Mouse (Mus musculus): Measurements from ENCODE around the gene Mettl8.

Gene Mettl8

DNA sequence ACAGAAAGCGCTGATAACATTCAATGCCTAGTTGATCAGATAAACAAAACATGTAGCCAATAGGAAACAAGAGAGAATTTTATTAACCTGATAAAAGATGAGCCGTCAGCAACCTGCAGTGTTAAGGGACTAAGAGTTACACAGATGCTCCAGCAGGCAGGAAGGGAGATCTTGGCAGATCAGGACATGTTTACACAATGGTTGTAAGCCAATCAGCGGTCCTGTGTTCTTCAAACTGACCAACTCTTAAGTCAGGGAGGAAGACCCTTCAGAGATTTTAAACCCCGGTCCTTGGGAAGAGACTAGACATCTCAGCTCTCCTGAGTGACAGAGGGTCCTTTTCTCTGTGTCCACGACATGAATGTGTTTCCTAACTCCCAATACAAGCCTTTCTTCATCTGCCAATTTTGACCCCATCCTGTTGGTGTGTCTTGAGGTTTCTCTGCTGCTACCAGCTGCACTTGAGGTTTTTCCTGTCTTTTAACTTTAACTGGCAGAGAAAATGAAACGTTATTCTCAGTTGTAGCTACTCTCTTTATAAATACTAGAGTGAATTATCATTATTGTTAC is 8.5 kb downstream of the Mettl8 start:
- ChIA-PET POLR2A (no interaction called here), CTCF (no interaction called here)

DNA sequence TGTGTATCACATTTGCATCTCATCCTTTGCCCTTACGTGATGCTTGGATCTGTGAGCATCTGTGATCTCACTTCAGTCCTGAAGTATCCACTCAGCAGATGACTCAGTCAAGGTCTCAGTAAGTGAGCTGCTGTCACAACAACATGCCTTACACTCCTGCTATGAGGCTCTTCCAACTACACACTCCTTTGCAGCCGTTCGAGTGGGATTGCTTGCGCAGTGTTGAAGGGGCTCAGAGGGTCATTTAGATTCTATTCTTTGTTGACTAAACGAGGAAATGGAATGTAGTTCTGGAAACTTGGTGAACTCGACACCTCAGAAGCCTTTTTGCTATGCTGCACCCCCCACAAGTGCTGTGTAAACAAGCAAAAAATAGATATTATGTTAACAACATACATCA is 9.2 kb downstream of the Mettl8 start:
- ChIA-PET CTCF (no interaction called here), POLR2A (interaction anchor here in 2 of 4 experiments (0.7 to 1.7 kb wide), 2 partner anchors 9 to 210 kb away, joined by 3 to 4 read pairs; partner anchors contain the start of genes Dcaf17 (in 1 of the 2) and Mettl8 (in 1 of the 2))

DNA sequence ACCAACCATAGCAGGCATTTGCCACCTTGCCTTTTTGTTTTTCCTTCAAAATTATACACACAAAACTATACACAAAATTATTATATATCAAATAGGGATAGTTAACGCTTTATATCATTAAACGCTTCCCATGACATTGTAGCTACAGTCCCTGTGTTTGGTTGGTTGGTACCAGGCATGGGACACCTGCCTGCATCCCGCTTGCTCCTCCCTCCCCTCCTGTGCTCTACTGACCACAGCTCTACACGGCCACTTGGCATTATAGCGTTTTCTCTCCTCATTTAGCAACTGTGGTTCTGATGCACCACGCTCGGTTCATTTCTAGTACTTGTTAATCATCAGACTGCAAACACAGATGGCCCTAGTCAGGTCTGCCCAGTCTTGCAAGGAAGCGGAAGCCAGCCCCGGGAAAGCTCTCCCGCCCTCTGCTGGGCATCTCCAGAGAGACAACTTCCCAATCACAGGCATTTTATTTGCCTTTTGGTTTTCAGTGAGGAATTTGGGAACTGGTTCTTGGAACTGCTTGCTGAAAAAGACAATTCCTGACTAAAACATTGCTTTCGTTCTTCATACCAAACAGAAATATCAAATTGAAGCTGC is 15.8 kb downstream of the Mettl8 start:
- ChIA-PET POLR2A (interaction anchor here in 3 of 4 experiments (0.7 to 1.6 kb wide), 5 partner anchors 9 to 710 kb away, joined by 3 to 8 read pairs (median 4); partner anchors contain the start of genes Dcaf17 (in 1 of the 3) and Mettl8 (in 1 of the 3)), CTCF (interaction anchor here (0.5 to 1.8 kb wide), 19 partner anchors 9 to 333 kb away, joined by 3 to 11 read pairs (median 3); partner anchors contain the start of gene Dcaf17 (in 1 of the 4))

DNA sequence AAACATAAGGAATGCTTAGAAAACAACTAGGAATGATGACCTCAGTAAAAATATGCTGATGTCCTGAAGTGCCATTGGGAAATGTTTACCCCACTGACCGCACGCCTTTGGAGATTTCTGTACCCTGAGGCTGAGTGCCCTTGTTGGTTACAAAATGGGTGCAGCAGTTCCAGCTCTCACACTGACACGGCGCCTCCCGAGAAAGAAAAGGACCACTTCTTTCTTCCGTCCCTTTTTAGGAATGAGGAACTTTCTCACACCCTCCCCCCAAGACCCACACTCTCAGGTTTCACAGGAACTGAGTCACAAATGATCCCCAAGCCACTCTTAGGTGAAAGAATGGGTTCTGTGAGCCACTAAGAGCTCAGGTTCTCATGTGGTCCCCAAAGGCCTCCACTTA is 17.9 kb downstream of the Mettl8 start:
- POLR2A ChIA-PET: interaction anchor here in 2 of 4 experiments (0.5 to 1.3 kb wide), 5 partner anchors 10 to 167 kb away, joined by 3 to 5 read pairs (median 3); no protein-coding TSS in a partner anchor
- CTCF ChIA-PET: interaction anchor here (0.5 to 1.5 kb wide), 6 partner anchors 11 to 334 kb away, joined by 3 to 5 read pairs (median 3); partner anchors contain the start of gene Dcaf17 (in 1 of the 4)

DNA sequence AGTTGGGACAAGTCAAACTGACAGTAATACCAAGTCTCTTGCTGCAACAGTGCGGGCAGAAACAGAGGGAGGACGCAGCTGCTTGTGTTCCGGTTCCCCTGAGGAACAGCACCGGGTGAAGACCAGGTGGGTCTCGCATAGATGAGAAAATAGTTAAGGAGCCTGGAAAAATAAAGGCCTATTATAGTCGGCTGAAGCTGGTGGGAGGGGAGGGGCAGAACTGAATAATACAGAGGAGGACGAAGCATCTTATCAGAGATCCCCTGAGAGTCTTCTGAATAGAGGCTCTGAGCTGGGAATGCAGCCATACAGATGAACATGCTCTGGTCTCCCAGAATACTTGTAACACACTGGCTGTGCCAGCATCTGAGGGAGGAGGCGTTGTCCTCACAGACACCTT is 21.4 kb downstream of the Mettl8 start:
- ChIA-PET POLR2A (interaction anchor here in 2 of 4 experiments (0.6 to 3.0 kb wide), 4 partner anchors 11 to 16 kb away, joined by 3 to 16 read pairs (median 3); no protein-coding TSS in a partner anchor), CTCF (interaction anchor here in 2 of 4 experiments (0.7 to 2.7 kb wide), 2 partner anchors 15 to 876 kb away, joined by 3 to 9 read pairs; no protein-coding TSS in a partner anchor)

DNA sequence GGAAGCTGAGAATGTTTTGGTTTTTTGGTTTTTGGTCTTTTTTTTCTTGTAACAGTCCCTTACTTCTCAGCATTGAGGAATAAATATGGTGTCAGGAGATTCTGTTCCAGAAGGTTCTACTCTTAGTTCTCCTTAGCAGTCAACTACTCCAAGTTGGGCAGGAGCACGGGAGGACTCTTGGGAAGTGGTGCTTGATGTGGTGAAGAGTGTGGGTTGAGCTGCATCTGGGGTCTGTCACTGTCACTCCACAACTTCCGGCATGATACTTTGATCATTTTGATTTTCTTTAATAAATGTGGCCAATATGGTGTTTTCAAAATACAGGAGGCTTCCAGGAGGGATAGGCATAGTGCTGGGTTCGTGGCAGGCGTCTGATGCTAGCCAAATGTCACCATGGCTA is 22.4 kb downstream of the Mettl8 start:
- ChIA-PET POLR2A (interaction anchor here in 2 of 4 experiments (1.3 to 3.0 kb wide), 5 partner anchors 10 to 83 kb away, joined by 3 to 16 read pairs (median 4); partner anchors contain the start of genes Dcaf17 (in 1 of the 2) and Mettl8 (in 1 of the 2)), CTCF (interaction anchor here in 2 of 4 experiments (1.0 to 2.7 kb wide), 2 partner anchors 16 kb away, joined by 4 to 9 read pairs; no protein-coding TSS in a partner anchor)

DNA sequence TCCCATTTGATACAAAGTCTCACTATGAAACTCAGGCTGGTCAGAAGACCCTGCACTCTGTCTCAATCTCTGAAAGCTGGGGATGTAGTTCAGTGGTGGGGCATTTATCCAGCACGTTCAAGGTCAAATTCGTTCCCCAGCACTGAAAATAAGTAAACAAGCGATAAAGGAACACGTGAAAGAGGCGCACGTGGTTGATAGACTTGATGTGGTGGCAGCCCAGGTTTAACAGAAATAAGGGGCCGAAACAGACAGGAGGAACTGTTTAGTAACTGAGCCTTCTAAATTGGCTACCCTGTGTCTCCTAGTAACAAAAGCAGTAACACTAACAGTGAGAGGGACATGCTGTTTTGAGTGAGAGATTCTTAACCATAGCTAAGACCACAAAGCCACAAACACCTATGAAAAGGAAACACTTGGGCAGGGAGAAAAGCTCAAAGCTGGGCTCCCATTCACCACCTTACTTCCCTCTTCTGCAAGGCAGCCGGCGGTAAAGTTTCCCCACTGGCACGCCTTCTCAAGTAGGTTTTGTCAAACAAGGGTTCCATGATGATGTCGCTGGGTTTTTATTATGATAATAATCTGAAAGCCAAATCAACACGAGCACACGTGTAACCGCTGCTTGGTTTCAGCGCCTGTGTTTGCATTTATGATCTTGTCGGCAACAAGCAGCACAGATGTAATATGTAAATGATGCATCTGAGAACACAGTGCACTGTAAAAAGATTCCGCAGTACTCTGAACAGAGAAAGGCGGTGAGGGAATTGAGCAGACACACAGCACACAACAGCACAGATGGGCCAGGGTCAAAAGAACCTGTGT is 23.2 kb downstream of the Mettl8 start:
- ChIA-PET POLR2A (interaction anchor here in 2 of 4 experiments (0.7 to 3.0 kb wide), 9 partner anchors 10 to 84 kb away, joined by 3 to 16 read pairs (median 4); partner anchors contain the start of genes Dcaf17 (in 2 of the 2) and Mettl8 (in 2 of the 2)), CTCF (interaction anchor here in 2 of 4 experiments (1.0 to 2.7 kb wide), 3 partner anchors 16 to 17 kb away, joined by 3 to 9 read pairs (median 4); no protein-coding TSS in a partner anchor)

DNA sequence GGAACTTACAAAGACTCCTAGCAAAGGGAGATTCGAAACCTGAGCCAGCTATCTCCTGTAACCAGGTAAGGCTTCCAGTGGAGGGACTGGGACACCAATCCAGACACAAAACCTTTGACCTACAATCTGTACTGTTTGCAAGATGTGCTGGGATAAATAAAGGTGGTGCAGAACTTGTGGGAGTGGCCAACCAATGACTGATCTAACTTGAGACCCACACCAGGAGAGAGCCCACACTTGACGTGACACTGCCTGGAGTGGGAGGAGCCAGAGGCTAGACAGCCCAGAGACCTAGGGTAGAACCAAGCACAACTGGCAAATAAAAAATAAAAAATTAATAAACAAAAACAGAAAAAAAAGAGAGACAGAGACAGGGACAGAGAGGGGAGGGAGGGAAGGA is 24.7 kb downstream of the Mettl8 start:
- CTCF ChIA-PET: interaction anchor here in 1 of 4 experiments (0.6 kb wide), 1 partner anchor 551 kb away, joined by 3 read pairs; no protein-coding TSS in a partner anchor
- POLR2A ChIA-PET: no interaction called here

DNA sequence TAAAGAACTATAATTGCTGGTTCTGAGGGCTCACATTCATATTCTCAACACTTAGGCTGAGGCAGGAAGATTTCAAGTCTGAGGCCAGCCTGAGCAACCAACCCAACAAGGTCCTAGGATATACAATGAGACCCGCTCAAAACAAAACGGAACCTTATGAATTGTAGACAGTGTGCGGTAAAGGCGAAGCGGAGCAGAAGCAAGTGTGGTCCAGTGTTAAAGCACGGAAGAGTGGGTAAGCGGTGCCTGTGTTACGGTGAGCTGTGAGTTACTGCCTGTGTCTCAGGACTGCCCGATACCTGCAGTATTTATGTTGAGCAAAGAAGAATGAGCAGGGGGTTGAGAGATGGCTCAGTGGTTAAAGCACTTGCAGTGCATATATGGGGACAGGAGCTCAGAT is 27.8 kb downstream of the Mettl8 start:
- CTCF ChIA-PET: interaction anchor here in 3 of 4 experiments (0.6 to 3.0 kb wide), 8 partner anchors 12 to 367 kb away, joined by 3 to 21 read pairs (median 8); no protein-coding TSS in a partner anchor
- POLR2A ChIA-PET: interaction anchor here in 3 of 4 experiments (0.8 to 2.8 kb wide), 20 partner anchors 8 to 366 kb away, joined by 3 to 16 read pairs (median 6); partner anchors contain the start of genes Dcaf17 (in 1 of the 3), Gorasp2 (in 1 of the 3) and Mettl8 (in 1 of the 3)

DNA sequence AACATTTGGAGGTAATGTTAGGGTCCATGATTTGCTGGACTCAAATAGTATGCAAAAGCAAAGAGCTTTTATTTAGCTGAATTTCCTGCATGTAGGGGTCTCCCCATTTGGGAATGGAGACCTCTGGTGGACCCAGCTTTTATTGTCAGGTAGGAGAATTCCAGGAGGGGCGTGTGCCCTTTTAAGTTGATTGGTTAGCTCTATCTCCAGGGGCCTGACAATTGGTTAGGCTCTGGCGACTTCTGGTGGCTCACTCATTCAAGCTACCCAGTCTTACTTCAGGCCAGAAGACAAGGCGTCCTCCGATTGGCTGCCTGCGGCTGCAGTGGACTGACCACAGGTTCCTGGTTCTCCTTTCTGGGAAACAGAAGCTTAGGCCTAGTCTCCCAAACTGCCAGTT is 28.6 kb downstream of the Mettl8 start:
- CTCF ChIA-PET: interaction anchor here in 3 of 4 experiments (0.5 to 3.0 kb wide), 22 partner anchors 10 to 906 kb away, joined by 3 to 23 read pairs (median 4); no protein-coding TSS in a partner anchor
- POLR2A ChIA-PET: interaction anchor here (0.6 to 2.8 kb wide), 32 partner anchors 9 to 366 kb away, joined by 3 to 16 read pairs (median 4); partner anchors contain the start of genes Dcaf17 (in 2 of the 4), Gorasp2 (in 2 of the 4), Mettl8 (in 2 of the 4) and Gm26558 (in 1 of the 4)

DNA sequence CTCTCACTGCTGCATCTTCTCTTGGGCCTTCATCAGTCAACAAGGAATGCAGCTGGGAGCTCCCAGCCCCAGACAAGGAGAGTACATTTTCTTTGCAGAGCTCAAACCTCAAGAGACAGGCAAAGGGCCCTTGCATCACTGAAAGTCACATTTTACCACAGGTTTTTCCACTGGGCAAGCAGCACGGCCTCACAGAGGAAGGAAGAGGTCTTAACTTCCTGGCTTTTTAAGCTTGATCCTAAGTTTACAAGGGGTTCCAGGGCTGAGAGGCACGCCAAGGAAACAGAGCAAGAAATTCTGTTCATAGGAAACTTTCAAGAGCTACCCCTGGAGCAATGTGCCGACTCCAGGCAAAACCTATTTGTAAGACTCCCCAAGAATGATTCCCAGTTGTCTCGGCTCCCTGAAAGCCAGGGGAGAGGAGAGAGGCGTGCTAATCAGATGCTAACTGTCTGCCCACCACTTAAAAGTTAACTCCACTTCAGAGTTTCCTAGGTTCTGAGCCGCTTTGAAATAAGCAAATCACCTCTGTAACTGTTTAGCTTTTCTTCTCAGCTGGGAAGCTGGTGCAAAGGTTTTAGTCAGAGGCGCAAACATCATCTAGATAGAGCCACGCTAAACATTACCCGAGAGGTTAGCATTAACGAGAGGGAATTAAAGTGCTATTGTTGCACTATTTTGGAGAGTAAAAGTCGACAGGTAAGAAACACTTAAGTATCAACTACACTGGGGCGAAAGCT is 29.6 kb downstream of the Mettl8 start:
- CTCF ChIA-PET: interaction anchor here (0.6 to 3.0 kb wide), 14 partner anchors 9 to 854 kb away, joined by 3 to 21 read pairs (median 7); no protein-coding TSS in a partner anchor
- POLR2A ChIA-PET: interaction anchor here in 3 of 4 experiments (0.8 to 2.8 kb wide), 13 partner anchors 8 to 322 kb away, joined by 3 to 16 read pairs (median 4); partner anchors contain the start of genes Dcaf17 (in 1 of the 3) and Mettl8 (in 1 of the 3)

DNA sequence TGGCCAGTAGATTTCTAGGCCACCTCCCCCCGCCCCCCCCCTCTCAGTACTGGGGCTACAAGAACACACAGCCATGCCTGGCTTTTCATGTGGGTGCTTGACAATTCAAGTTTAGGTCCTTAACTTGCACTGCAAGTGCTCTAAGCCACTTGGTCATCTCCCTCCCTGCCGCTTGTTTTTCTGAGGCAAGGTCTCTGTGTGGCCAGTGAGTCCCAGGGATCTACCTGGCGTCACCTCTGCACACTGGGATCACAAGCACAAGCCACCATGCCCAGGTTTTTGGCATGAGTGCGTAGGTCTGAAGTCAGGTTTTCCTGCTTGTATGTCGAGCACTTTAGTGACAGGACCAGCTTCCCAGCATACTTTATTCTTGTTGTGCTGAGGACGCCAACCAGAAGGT is 31.4 kb downstream of the Mettl8 start:
- ChIA-PET POLR2A (interaction anchor here in 2 of 4 experiments (1.3 to 3.4 kb wide), 2 partner anchors 9 to 34 kb away, joined by 3 to 16 read pairs; no protein-coding TSS in a partner anchor), CTCF (no interaction called here)

DNA sequence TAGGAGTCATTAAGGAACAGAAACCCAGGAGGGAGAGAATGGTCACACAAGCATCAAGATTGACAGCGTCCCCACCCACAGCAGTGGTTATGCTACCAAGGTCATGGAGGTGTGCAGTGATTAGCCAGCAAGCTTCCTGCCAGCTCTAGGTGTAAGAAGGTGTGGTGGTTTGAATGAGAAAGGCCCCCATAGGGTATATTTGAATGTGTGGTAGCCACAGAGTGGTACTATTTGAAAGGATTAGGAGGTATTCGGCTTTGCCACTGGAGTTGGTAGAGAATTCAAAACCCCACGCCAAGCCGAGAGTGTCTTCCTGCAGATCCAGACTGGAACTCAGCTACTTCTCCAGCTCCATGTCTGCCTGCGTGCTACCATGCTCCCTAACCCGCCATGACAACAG is 32.4 kb downstream of the Mettl8 start:
- POLR2A ChIA-PET: interaction anchor here in 3 of 4 experiments (0.5 to 3.4 kb wide), 8 partner anchors 10 to 667 kb away, joined by 3 to 16 read pairs (median 3); no protein-coding TSS in a partner anchor
- CTCF ChIA-PET: interaction anchor here in 1 of 4 experiments (0.9 to 1.4 kb wide), 2 partner anchors 17 to 318 kb away, joined by 4 to 5 read pairs; no protein-coding TSS in a partner anchor

DNA sequence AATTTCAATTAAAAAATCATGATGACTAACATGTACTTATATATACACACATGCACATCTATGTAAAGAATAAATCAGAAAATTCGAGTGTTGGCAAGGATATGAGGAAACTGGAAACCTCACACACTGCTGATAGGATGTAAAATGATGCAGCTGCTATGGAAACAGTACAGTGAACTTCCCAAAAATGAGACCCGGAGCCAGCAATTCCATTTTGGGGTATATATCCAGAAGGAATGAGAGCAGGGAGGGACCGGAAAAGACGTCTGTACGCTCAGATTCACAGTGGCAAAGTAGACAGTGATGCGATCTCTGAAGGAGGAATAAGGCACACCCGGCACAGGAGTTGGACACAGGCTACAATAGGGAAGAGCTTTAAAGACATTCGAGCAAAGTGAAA is 34.7 kb downstream of the Mettl8 start:
- CTCF ChIA-PET: no interaction called here
- POLR2A ChIA-PET: interaction anchor here in 2 of 4 experiments (0.6 to 3.4 kb wide), 2 partner anchors 12 to 271 kb away, joined by 3 to 16 read pairs; no protein-coding TSS in a partner anchor

DNA sequence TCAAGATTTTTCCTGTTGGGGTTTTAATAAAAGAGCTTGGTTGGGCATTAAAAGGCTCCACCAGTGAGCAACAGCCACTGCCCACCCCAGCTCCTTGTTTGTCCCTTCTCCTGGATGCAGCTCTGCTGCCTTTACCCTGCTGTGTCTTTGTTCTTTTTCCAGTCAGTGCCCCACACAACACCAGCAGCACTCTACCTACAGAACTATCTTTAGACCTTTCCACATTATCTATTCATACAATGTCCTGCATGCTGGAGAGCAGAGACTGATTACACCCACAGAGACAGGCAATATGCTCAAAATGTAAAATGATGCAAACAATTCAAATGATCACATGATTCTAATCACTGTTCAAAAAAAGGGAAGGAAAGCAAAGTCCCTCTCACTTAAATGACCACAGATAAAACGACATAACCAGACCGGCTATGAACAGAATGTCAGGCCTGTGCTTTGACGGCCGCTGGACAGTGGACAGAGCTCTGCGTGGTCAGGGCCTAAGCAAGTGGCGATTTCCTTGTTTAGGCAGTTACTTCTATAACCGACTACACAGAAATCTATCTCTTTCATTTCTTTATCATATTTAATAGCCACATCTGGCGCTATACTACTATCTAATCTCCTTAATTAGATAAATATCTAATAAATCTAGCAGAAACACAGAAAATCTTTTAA is 35.5 kb downstream of the Mettl8 start:
- POLR2A ChIA-PET: interaction anchor here in 2 of 4 experiments (0.6 to 1.8 kb wide), 5 partner anchors 14 to 310 kb away, joined by 3 to 4 read pairs (median 3); no protein-coding TSS in a partner anchor
- CTCF ChIA-PET: interaction anchor here in 1 of 4 experiments (0.6 kb wide), 1 partner anchor 941 kb away, joined by 3 read pairs; no protein-coding TSS in a partner anchor

DNA sequence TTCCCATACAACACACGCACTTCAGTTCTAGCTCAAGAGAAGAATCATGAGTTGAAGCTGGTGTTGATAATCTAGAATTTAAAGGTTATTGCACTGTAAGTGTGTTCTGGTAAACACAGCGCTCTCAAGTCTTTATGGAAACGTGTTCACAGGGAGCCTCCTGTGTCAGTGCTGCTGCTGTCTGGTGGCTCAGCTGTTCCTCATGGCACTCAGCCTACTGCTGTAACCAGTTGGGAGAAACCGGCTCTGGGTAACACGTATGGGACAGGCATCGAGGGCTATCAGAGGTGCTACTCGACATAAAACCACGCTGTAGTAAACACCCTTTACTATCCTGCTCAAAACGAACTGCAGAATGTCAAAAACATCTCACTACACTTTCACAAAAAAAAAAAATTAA is 36.1 kb downstream of the Mettl8 start:
- CTCF ChIA-PET: interaction anchor here in 1 of 4 experiments (0.6 kb wide), 1 partner anchor 940 kb away, joined by 3 read pairs; no protein-coding TSS in a partner anchor
- POLR2A ChIA-PET: interaction anchor here in 2 of 4 experiments (0.6 to 1.8 kb wide), 5 partner anchors 14 to 309 kb away, joined by 3 to 4 read pairs (median 3); no protein-coding TSS in a partner anchor

Data from embryonic stem cell, embryonic (primary cell).